Mouse (Mus musculus) myocyte (in vitro differentiated cells): ENCODE data around the gene Alb.

Source experiments
- CEBPB ChIP-seq: IDR thresholded peaks from 2 replicates; pipeline ENCODE4 v1.6.1; 2011; ENCODE audit warnings: mild to moderate bottlenecking, moderate library complexity; ENCODE audit not compliant: poor library complexity, insufficient read depth, severe bottlenecking
- E2F4 ChIP-seq: IDR thresholded peaks from one replicate; pipeline ENCODE4 v1.6.1; 2011; ENCODE audit warnings: mild to moderate bottlenecking, control low read depth, moderate library complexity; ENCODE audit not compliant: insufficient read depth
- MAX ChIP-seq: IDR thresholded peaks from one replicate; pipeline ENCODE4 v1.6.1; 2011; ENCODE audit warnings: low read depth, mild to moderate bottlenecking, control low read depth
- MYOG ChIP-seq, 3 experiments: IDR thresholded peaks; one replicate each; pipeline ENCODE4 v1.6.1; 2011; ENCODE audit warnings: control low read depth in 2 of 3, low read depth in 2 of 3, mild to moderate bottlenecking in 2 of 3; ENCODE audit not compliant: insufficient read length in 2 of 3, control insufficient read depth in 1 of 3, insufficient read depth in 1 of 3
- POLR2A ChIP-seq: IDR thresholded peaks from one replicate; pipeline ENCODE4 v1.6.1; 2011; ENCODE audit warnings: low read depth, mild to moderate bottlenecking, control low read depth, moderate library complexity; ENCODE audit not compliant: insufficient read length
- POLR2AphosphoS2 ChIP-seq: IDR thresholded peaks from one replicate; pipeline ENCODE4 v1.6.1; 2011; ENCODE audit warnings: low read depth, control low read depth; ENCODE audit not compliant: insufficient read length
- TCF12 ChIP-seq: IDR thresholded peaks from one replicate; pipeline ENCODE4 v1.6.1; 2011; ENCODE audit warnings: mild to moderate bottlenecking, control low read depth; ENCODE audit not compliant: poor library complexity, insufficient read depth, severe bottlenecking
- USF1 ChIP-seq: IDR thresholded peaks from one replicate; pipeline ENCODE4 v1.6.1; 2011; ENCODE audit warnings: low read depth, mild to moderate bottlenecking, control low read depth, moderate library complexity

- TF ChIP-seq POLR2A (no peak), MAX (no peak), POLR2AphosphoS2 (no peak), USF1 (no peak), TCF12 (no peak), E2F4 (no peak), CEBPB (no peak), MYOG (IDR thresholded peaks at IDR 0.05; ENCODE audit: control insufficient read depth in 1 of 3, insufficient read depth in 1 of 3, insufficient read length in 2 of 3, low read depth in 2 of 3) (no peak)
These were observed 2.0 kb upstream of the Alb start for GRCm38 (mm10) chr5:90458727-90459126.
